Mouse (Mus musculus) heart, embryonic 11.5 days (tissue): ENCODE measurements around the gene 4922502D21Rik. TPM values are rescaled to one million over a fixed set of nuclear protein-coding genes. Genes with fewer than 3 reads are reported as not detected.

Experiments
- ATAC-seq: fragments of 200-750 bp; cut with Nextera tagmentation; replicated peaks from 2 replicates; pipeline ENCODE4 v1.8.0; 2017; ENCODE audit warnings: moderate library complexity; ENCODE audit not compliant: insufficient number of reproducible peaks, low FRiP score, low TSS enrichment
- H3K27ac ChIP-seq: fragments of 300-500 bp; sonication (generic); 2 replicates; pipeline ENCODE4 v1.5.1; 2014; ENCODE audit warnings: mild to moderate bottlenecking, low read depth, low read length
- H3K27me3 ChIP-seq: fragments of 300-500 bp; sonication (generic); 2 replicates; pipeline ENCODE4 v1.6.1; 2014; ENCODE audit warnings: mild to moderate bottlenecking, low read length, mixed read lengths; ENCODE audit not compliant: control insufficient read depth, insufficient read depth
- H3K36me3 ChIP-seq: fragments of 300-500 bp; sonication (generic); 2 replicates; pipeline ENCODE4 v1.6.1; 2014; ENCODE audit warnings: mild to moderate bottlenecking, low read length, moderate library complexity, mixed read lengths; ENCODE audit not compliant: control insufficient read depth, insufficient read depth
- H3K4me1 ChIP-seq: fragments of 300-500 bp; sonication (generic); 2 replicates; pipeline ENCODE4 v1.6.1; 2014; ENCODE audit warnings: low read length; ENCODE audit not compliant: control insufficient read depth, insufficient read depth
- H3K4me2 ChIP-seq: fragments of 300-500 bp; sonication (generic); 2 replicates; pipeline ENCODE4 v1.6.1; 2014; ENCODE audit warnings: mild to moderate bottlenecking, moderate library complexity
- H3K4me3 ChIP-seq: fragments of 300-500 bp; sonication (generic); 2 replicates; pipeline ENCODE4 v1.5.1; 2014; ENCODE audit warnings: low read depth, low read length
- H3K9ac ChIP-seq: fragments of 300-500 bp; sonication (generic); 2 replicates; pipeline ENCODE4 v1.6.1; 2014; ENCODE audit warnings: mild to moderate bottlenecking, low read depth, low read length, moderate library complexity
- H3K9me3 ChIP-seq: fragments of 300-500 bp; sonication (generic); replicated peaks from 2 replicates; pipeline ENCODE4 v1.6.1; 2016; ENCODE audit warnings: low read length; ENCODE audit not compliant: control insufficient read depth
- WGBS: fragments of 180-500 bp; shearing (Covaris S2); extraction: QIAGEN DNeasy Blood & Tissue Kit; methylation state at CpG from one replicate; pipeline ENCODE4 v1.1.7; 2014; ENCODE audit not compliant: insufficient replicate concordance; 5-methylcytosine and 5-hydroxymethylcytosine counted together
- polyA plus RNA-seq: library from polyadenylated mRNA; unstranded; fragments of >200 nt; fragmentation: Nextera tagmentation; extraction: Ambion mirVana; gene quantifications from 2 replicates; pipeline ENCODE4 v1.2.1, GENCODE M21; 2014

4922502D21Rik gene
- polyA plus RNA-seq, 1 experiment from 2014 or later: not detected

- Histone ChIP-seq H3K27me3 (no peaks in the 10 kb centered on the region), H3K36me3 (no peaks in the 10 kb centered on the region), H3K9ac (no peak overlapping the region), H3K4me2 (no peak overlapping the region), H3K27ac (no peak overlapping the region), H3K4me1 (no peaks in the 10 kb centered on the region), H3K4me3 (no peak overlapping the region), H3K9me3 (no peaks in the 10 kb centered on the region)
- 71% methylated on average over 3 of the region's 3 CpGs for WGBS
- no peak for ATAC-seq
These were observed 48.3 kb downstream of the 4922502D21Rik start for GRCm38 (mm10) chr6:129283271-129283670.

DNA sequence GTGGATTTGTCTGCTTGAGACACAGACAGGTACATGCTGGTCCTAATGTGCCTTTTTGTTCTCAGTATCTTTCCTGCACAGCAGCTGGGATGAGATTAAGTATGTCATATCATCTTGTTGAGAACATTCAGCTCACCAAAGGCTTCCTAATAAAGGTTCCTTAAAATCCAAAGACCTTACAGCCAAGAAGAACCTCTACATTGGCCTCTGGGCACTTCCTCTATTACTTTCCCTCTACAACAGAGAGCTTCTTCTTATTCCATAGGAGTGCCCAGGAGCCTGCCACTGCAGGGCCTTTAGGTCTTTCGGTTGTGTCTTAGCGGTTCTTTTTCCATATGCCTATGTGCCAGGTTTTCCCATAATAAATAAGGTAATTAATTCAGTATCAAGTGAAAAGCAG, 55.1 kb downstream of the 4922502D21Rik start:
- WGBS: 93% methylated on average over 2 of the region's 2 CpGs
- H3K27me3 ChIP-seq: no peaks in the 10 kb centered on the region
- H3K9ac ChIP-seq: no peak overlapping the region
- no peaks in the 10 kb centered on the region for H3K9me3 ChIP-seq
- no peak overlapping the region for H3K27ac ChIP-seq
- no peak for ATAC-seq
- H3K4me1 ChIP-seq: no peaks in the 10 kb centered on the region
- no peak overlapping the region for H3K4me3 ChIP-seq
- H3K4me2 ChIP-seq: no peak overlapping the region
- no peaks in the 10 kb centered on the region for H3K36me3 ChIP-seq

GRCm38 (mm10) chr6:129275624-129276203, 55.9 kb downstream of the 4922502D21Rik start:
- Histone ChIP-seq H3K9ac (no peak overlapping the region), H3K27ac (no peak overlapping the region), H3K9me3 (no peaks in the 10 kb centered on the region), H3K4me2 (no peak overlapping the region), H3K4me1 (no peaks in the 10 kb centered on the region), H3K27me3 (no peaks in the 10 kb centered on the region), H3K4me3 (no peak overlapping the region), H3K36me3 (no peaks in the 10 kb centered on the region)
- WGBS: 58% methylated on average over 3 of the region's 3 CpGs
- ATAC-seq: no peak

DNA sequence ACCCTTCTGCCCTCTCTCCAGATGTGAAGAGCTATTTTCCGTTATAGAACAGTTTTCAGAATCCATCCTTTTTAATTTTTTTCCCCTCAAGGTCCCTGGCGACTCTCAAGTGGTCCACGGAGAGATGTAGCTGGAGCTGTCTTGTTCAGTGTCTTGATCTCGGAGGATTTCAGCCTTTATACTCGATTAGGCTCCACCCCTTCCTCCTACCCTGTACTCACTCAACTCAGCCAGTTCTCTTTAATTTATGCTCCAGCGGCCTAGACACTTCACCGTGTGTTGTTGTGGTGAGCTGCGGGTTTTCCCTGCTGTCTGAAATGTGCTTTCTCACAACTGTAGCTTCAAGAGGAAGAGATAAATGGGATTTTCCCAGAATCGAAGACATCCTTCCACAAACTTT, 56.4 kb downstream of the 4922502D21Rik start, which contains the start of gene Cd69:
Cd69 (minus strand) TSS at position 217 of the 400 bp plus-strand sequence.
- Histone ChIP-seq H3K4me2 (no peak within 1 kb of the TSS), H3K9ac (no peak within 1 kb of the TSS), H3K9me3 (no peaks in the 10 kb centered on the region), H3K27me3 (no peaks in the 10 kb centered on the region), H3K36me3 (no peaks in the 10 kb centered on the region), H3K4me1 (no peaks in the 10 kb centered on the region), H3K4me3 (no peak within 1 kb of the TSS), H3K27ac (no peak within 1 kb of the TSS)
- 69% methylated on average over 9 of the region's 9 CpGs for WGBS
- ATAC-seq: no peak

DNA sequence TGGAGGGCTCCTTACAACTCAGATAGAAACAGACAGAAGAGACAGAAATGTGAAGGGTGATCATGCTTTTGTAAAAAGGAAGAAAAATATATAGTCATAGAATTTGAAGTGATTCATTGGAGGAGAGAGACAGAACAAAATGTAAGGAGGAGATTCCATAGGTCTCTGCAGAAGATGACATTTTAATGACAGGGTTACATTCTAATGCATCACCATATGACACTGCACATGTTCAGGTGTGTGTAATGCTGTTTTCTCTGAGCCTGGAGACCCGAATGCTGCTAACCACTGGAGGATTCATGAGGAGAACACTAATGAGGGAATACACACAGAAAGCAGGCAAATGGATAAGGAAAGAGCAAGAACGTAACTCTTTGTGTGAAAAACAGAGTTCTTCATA, 57.1 kb downstream of the 4922502D21Rik start:
- no peak for ATAC-seq
- no peaks in the 10 kb centered on the region for H3K9me3 ChIP-seq
- H3K4me3 ChIP-seq: no peak overlapping the region
- 77% methylated on average over 2 of the region's 2 CpGs for WGBS
- H3K36me3 ChIP-seq: no peaks in the 10 kb centered on the region
- no peak overlapping the region for H3K4me2 ChIP-seq
- no peak overlapping the region for H3K9ac ChIP-seq
- no peaks in the 10 kb centered on the region for H3K27me3 ChIP-seq
- no peaks in the 10 kb centered on the region for H3K4me1 ChIP-seq
- no peak overlapping the region for H3K27ac ChIP-seq

DNA sequence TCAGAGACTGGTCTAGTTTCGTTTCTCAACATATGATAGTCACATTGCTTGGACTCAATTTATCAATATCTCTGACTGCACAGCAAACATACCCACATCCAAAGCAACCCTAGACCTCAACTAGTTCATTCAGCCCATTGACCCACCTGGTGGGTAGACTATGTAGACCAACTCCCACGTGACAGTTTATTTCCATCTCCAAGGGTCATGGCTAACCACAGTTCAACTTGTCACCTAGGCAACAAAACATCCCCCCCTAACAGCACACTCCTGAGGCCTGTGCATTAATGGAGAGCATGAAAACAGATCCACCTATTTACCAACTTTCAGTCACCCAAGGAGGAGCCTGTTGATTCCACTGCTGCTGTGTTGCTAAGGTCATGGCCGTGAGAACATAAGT, 57.9 kb downstream of the 4922502D21Rik start:
- no peak overlapping the region for H3K4me2 ChIP-seq
- H3K27ac ChIP-seq: no peak overlapping the region
- no peaks in the 10 kb centered on the region for H3K36me3 ChIP-seq
- no peak overlapping the region for H3K4me3 ChIP-seq
- no peak overlapping the region for H3K9ac ChIP-seq
- no peaks in the 10 kb centered on the region for H3K27me3 ChIP-seq
- H3K9me3 ChIP-seq: no peaks in the 10 kb centered on the region
- ATAC-seq: no peak
- H3K4me1 ChIP-seq: no peaks in the 10 kb centered on the region
- 70% methylated on average over 3 of the region's 3 CpGs for WGBS

Other genes with a start within 250 kb of the 4922502D21Rik start
- gene Clec2e, start 230.9 kb downstream of the 4922502D21Rik start, polyA plus RNA-seq: not detected in 2 replicates
- gene Clec2d, start 151.2 kb downstream of the 4922502D21Rik start, polyA plus RNA-seq: 0.18 TPM in 1 of 2 replicates, not detected in the other
- gene Cd69, start 56.4 kb downstream of the 4922502D21Rik start, polyA plus RNA-seq: not detected in 2 replicates
- gene Clec12a, start 10.9 kb upstream of the 4922502D21Rik start, polyA plus RNA-seq: 0.31 and 0.42 TPM in 2 replicates
- 0.42 and 0.84 TPM in 2 replicates for gene Clec12b, start 54.1 kb upstream of the 4922502D21Rik start, polyA plus RNA-seq
- 7.4 and 8.8 TPM in 2 replicates for gene Clec1b, start 65.5 kb upstream of the 4922502D21Rik start, polyA plus RNA-seq
- 0.23 and 0.36 TPM in 2 replicates for gene Clec9a, start 77.1 kb upstream of the 4922502D21Rik start, polyA plus RNA-seq
- 0.18 and 0.86 TPM in 2 replicates for gene Clec1a, start 120.2 kb upstream of the 4922502D21Rik start, polyA plus RNA-seq
- 0.26 and 0.35 TPM in 2 replicates for gene Olr1, start 175.4 kb upstream of the 4922502D21Rik start, polyA plus RNA-seq
- gene Tmem52b, start 180.8 kb upstream of the 4922502D21Rik start, polyA plus RNA-seq: not detected in 2 replicates
- gene Gabarapl1, start 201.4 kb upstream of the 4922502D21Rik start, polyA plus RNA-seq: 12.5 and 15.4 TPM in 2 replicates
- gene Klre1, start 246.1 kb upstream of the 4922502D21Rik start, polyA plus RNA-seq: not detected in 2 replicates